Mouse (Mus musculus): ENCODE data around the gene Smim1. TPM values are rescaled to one million over a fixed set of nuclear protein-coding genes. Genes with fewer than 3 reads are reported as not detected.

The Smim1 gene
- polyA plus RNA-seq, 1 experiment from 2014 or later, result 9.7 TPM

- no peak for ATAC-seq
- Histone ChIP-seq H3K36me3 (ENCODE audit: control insufficient read depth, insufficient read depth, low read length) (peaks cover 7% of the 10 kb centered on the region), H3K4me3 (ENCODE audit: low read depth, low read length) (peak overlapping the region; percentile 98), H3K9ac (ENCODE audit: low read depth, low read length) (peak overlapping the region; percentile 92), H3K9me3 (replicated peaks; ENCODE audit: control insufficient read depth, low read length, poor library complexity, severe bottlenecking) (no peaks in the 10 kb centered on the region), H3K4me1 (ENCODE audit: control insufficient read depth, insufficient read depth, low read length) (peaks cover 27% of the 10 kb centered on the region), H3K4me2 (ENCODE audit: low read length) (peak overlapping the region; percentile 88), H3K27ac (ENCODE audit: low read length) (no peak overlapping the region), H3K27me3 (ENCODE audit: control insufficient read depth, insufficient read depth, low read depth, low read length) (no peaks in the 10 kb centered on the region)
- WGBS, result 38% methylated on average over 6 of the region's 6 CpGs
These were observed 50.3 kb downstream of the Smim1 start for GRCm38 (mm10) chr4:153975768-153976167.

- peak overlapping the region; percentile 98 for H3K4me3 ChIP-seq (ENCODE audit: low read depth, low read length)
- under 1% methylated on average over 18 of the region's 33 CpGs for WGBS
- H3K27ac ChIP-seq (ENCODE audit: low read length), result peak overlapping the region; percentile 79
- H3K4me1 ChIP-seq (ENCODE audit: control insufficient read depth, insufficient read depth, low read length), result peaks cover 27% of the 10 kb centered on the region
- H3K9me3 ChIP-seq (replicated peaks; ENCODE audit: control insufficient read depth, low read length, poor library complexity, severe bottlenecking), result no peaks in the 10 kb centered on the region
- H3K4me2 ChIP-seq (ENCODE audit: low read length), result peak overlapping the region; percentile 88
- peak; percentile 69 for ATAC-seq
- H3K36me3 ChIP-seq (ENCODE audit: control insufficient read depth, insufficient read depth, low read length), result peaks cover 7% of the 10 kb centered on the region
- H3K27me3 ChIP-seq (ENCODE audit: control insufficient read depth, insufficient read depth, low read depth, low read length), result no peaks in the 10 kb centered on the region
- H3K9ac ChIP-seq (ENCODE audit: low read depth, low read length), result peak overlapping the region; percentile 92
These were observed 50.8 kb downstream of the Smim1 start for GRCm38 (mm10) chr4:153975292-153975662.

GRCm38 (mm10) chr4:153974431-153975291, 51.4 kb downstream of the Smim1 start, which contains the start of the genes Dffb and Cep104:
TSS of gene Dffb (minus strand) at chr4:153975126.
TSS of gene Cep104 (plus strand) at chr4:153975194.
- H3K4me3 ChIP-seq (ENCODE audit: low read depth, low read length), result peak within 1 kb of the TSS; percentile 98
- under 1% methylated on average over 68 of the region's 68 CpGs for WGBS
- H3K9ac ChIP-seq (ENCODE audit: low read depth, low read length), result peak within 1 kb of the TSS; percentile 92
- H3K4me1 ChIP-seq (ENCODE audit: control insufficient read depth, insufficient read depth, low read length), result peaks cover 27% of the 10 kb centered on the region
- peak within 1 kb of the TSS; percentile 79 for H3K27ac ChIP-seq (ENCODE audit: low read length)
- H3K36me3 ChIP-seq (ENCODE audit: control insufficient read depth, insufficient read depth, low read length), result peaks cover 1% of the 10 kb centered on the region
- H3K4me2 ChIP-seq (ENCODE audit: low read length), result peak within 1 kb of the TSS; percentile 88
- H3K9me3 ChIP-seq (replicated peaks; ENCODE audit: control insufficient read depth, low read length, poor library complexity, severe bottlenecking), result no peaks in the 10 kb centered on the region
- ATAC-seq, result peak; percentile 98
- H3K27me3 ChIP-seq (ENCODE audit: control insufficient read depth, insufficient read depth, low read depth, low read length), result no peaks in the 10 kb centered on the region

Other genes with a start within 250 kb of the Smim1 start
- 55.5 and 56.8 TPM in 2 replicates for gene A430005L14Rik, start 69.0 kb downstream of the Smim1 start, polyA plus RNA-seq (2015; fragmentation: Nextera tagmentation; extraction: Ambion mirVana)
- 10.3 and 11.5 TPM in 2 replicates for gene Dffb, start 51.1 kb downstream of the Smim1 start, polyA plus RNA-seq (2015; fragmentation: Nextera tagmentation; extraction: Ambion mirVana)
- gene Cep104, start 51.0 kb downstream of the Smim1 start, polyA plus RNA-seq (2015; fragmentation: Nextera tagmentation; extraction: Ambion mirVana), result 16.9 and 17.6 TPM in 2 replicates
- gene Lrrc47, start 14.5 kb downstream of the Smim1 start, polyA plus RNA-seq (2015; fragmentation: Nextera tagmentation; extraction: Ambion mirVana), result 12.9 and 17.3 TPM in 2 replicates
- gene Ccdc27, start 16.4 kb upstream of the Smim1 start, polyA plus RNA-seq (2015; fragmentation: Nextera tagmentation; extraction: Ambion mirVana), result not detected in 2 replicates
- gene Trp73, start 114.0 kb upstream of the Smim1 start, polyA plus RNA-seq (2015; fragmentation: Nextera tagmentation; extraction: Ambion mirVana), result 0.90 and 1.1 TPM in 2 replicates
- 43.5 and 45.6 TPM in 2 replicates for gene Wrap73, start 116.1 kb upstream of the Smim1 start, polyA plus RNA-seq (2015; fragmentation: Nextera tagmentation; extraction: Ambion mirVana)
- 214 and 223 TPM in 2 replicates for gene Tprgl, start 134.4 kb upstream of the Smim1 start, polyA plus RNA-seq (2015; fragmentation: Nextera tagmentation; extraction: Ambion mirVana)
- 9.3 and 10.6 TPM in 2 replicates for gene Megf6, start 144.5 kb upstream of the Smim1 start, polyA plus RNA-seq (2015; fragmentation: Nextera tagmentation; extraction: Ambion mirVana)